Mouse (Mus musculus): ENCODE measurements around the gene Cope. TPM values are rescaled to one million over a fixed set of nuclear protein-coding genes. Genes with fewer than 3 reads are reported as not detected.

The Cope gene
- polyA plus RNA-seq, 1 experiment from 2014 or later, result 297 TPM

GRCm38 (mm10) chr8:70286737-70287136 lies 15.6 kb upstream of the Cope start:
- Histone ChIP-seq H3K27me3 (replicated peaks; ENCODE audit: insufficient read depth, low read length) (no peaks in the 10 kb centered on the region), H3K4me2 (replicated peaks; ENCODE audit: low read depth, low read length) (no peak overlapping the region), H3K27ac (ENCODE audit: low read length) (no peak overlapping the region), H3K9me3 (ENCODE audit: low read length) (no peaks in the 10 kb centered on the region), H3K4me3 (ENCODE audit: low read depth, low read length) (no peak overlapping the region), H3K36me3 (ENCODE audit: insufficient read depth, low read length) (peaks cover 16% of the 10 kb centered on the region; the same call in 1 of the 2 replicates), H3K4me1 (ENCODE audit: insufficient read depth, low read depth, low read length) (no peaks in the 10 kb centered on the region; the same call in 1 of the 2 replicates), H3K9ac (replicated peaks; ENCODE audit: low read depth) (no peak overlapping the region)
- no peak for DNase-seq (ENCODE audit: low spot score)
- WGBS, result 88% methylated on average over 8 of the region's 8 CpGs
- TF ChIP-seq EP300 (IDR thresholded peaks at IDR 0.05) (no peak), CTCF (IDR thresholded peaks at IDR 0.05) (peak; percentile 47)
- ATAC-seq, result no peak

- Histone ChIP-seq H3K4me1 (ENCODE audit: insufficient read depth, low read depth, low read length) (no peaks in the 10 kb centered on the region; the same call in 1 of the 2 replicates), H3K27ac (ENCODE audit: low read length) (no peak overlapping the region), H3K4me3 (ENCODE audit: low read depth, low read length) (no peak overlapping the region), H3K9ac (replicated peaks; ENCODE audit: low read depth) (no peak overlapping the region), H3K36me3 (ENCODE audit: insufficient read depth, low read length) (peaks cover 38% of the 10 kb centered on the region), H3K4me2 (replicated peaks; ENCODE audit: low read depth, low read length) (no peak overlapping the region), H3K27me3 (replicated peaks; ENCODE audit: insufficient read depth, low read length) (no peaks in the 10 kb centered on the region), H3K9me3 (ENCODE audit: low read length) (no peaks in the 10 kb centered on the region)
- 27% methylated on average over 5 of the region's 5 CpGs for WGBS
- ATAC-seq, result peak; percentile 88
- TF ChIP-seq EP300 (IDR thresholded peaks at IDR 0.05) (no peak), CTCF (IDR thresholded peaks at IDR 0.05) (no peak)
- peak; percentile 89 for DNase-seq (ENCODE audit: low spot score)
Measured at GRCm38 (mm10) chr8:70293988-70294405, 8.3 kb upstream of the Cope start.

DNA sequence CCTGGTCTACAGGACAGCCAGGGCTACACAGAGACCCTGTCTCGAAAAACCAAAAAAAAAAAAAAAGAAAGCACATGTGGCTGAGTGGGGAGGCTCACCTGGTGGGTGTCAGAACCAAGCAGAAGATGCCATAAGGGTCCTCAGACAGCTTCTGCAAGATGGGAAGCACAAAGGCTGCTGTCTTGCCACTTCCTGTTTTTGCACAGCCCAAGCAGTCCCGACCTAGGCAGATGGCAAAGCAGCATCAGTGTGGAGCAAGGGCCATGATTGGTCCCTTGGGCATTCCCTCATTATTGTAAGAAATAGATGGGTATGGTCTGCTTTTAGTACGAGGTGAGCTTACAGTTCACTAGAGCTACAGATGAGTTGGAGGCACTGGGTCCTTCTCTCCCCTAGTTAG lies 1.4 kb upstream of the Cope start:
- Histone ChIP-seq H3K9ac (replicated peaks; ENCODE audit: low read depth) (no peak overlapping the region), H3K27me3 (replicated peaks; ENCODE audit: insufficient read depth, low read length) (no peaks in the 10 kb centered on the region), H3K4me2 (replicated peaks; ENCODE audit: low read depth, low read length) (no peak overlapping the region), H3K4me3 (ENCODE audit: low read depth, low read length) (no peak overlapping the region), H3K9me3 (ENCODE audit: low read length) (no peaks in the 10 kb centered on the region), H3K4me1 (ENCODE audit: insufficient read depth, low read depth, low read length) (peaks cover 10% of the 10 kb centered on the region; the same call in 1 of the 2 replicates), H3K36me3 (ENCODE audit: insufficient read depth, low read length) (peaks cover 21% of the 10 kb centered on the region), H3K27ac (ENCODE audit: low read length) (no peak overlapping the region)
- WGBS, result 69% methylated on average over 3 of the region's 3 CpGs
- DNase-seq (ENCODE audit: low spot score) (no peak), ATAC-seq (no peak)
- TF ChIP-seq EP300 (IDR thresholded peaks at IDR 0.05), result no peak
- TF ChIP-seq CTCF (IDR thresholded peaks at IDR 0.05), result no peak

DNA sequence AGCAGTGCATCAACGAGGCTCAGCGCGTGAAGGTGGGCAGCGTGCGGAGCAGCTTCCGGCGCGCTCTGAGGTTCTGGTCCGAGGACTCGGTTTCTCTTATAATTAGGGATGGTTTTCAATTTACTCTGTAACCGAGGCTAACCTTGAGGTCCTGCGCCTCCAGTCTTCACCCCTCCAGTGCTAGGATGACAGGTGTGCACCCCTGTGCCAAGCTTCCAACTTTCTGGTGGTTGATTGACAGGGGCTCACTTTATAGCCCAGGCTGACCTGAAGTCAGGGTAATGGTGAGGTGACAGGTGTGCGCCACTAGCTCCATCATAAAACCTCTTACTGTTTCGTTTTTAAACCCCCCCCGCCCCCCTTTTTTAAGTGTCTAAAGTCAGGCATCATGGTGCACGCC lies 583 bp downstream of the Cope start:
- ATAC-seq, result no peak
- Histone ChIP-seq H3K36me3 (ENCODE audit: insufficient read depth, low read length) (peaks cover 22% of the 10 kb centered on the region; the same call in 1 of the 2 replicates), H3K27me3 (replicated peaks; ENCODE audit: insufficient read depth, low read length) (no peaks in the 10 kb centered on the region), H3K9me3 (ENCODE audit: low read length) (no peaks in the 10 kb centered on the region), H3K4me2 (replicated peaks; ENCODE audit: low read depth, low read length) (peak overlapping the region; percentile 83), H3K4me1 (ENCODE audit: insufficient read depth, low read depth, low read length) (peaks cover 10% of the 10 kb centered on the region; the same call in 1 of the 2 replicates), H3K4me3 (ENCODE audit: low read depth, low read length) (peak overlapping the region; percentile 89), H3K9ac (replicated peaks; ENCODE audit: low read depth) (peak overlapping the region; percentile 77), H3K27ac (ENCODE audit: low read length) (peak overlapping the region; percentile 77)
- TF ChIP-seq EP300 (IDR thresholded peaks at IDR 0.05), result no peak
- no peak for TF ChIP-seq CTCF (IDR thresholded peaks at IDR 0.05)
- DNase-seq (ENCODE audit: low spot score), result no peak
- 5% methylated on average over 16 of the region's 16 CpGs for WGBS

- DNase-seq (ENCODE audit: low spot score) (no peak), ATAC-seq (no peak)
- H3K4me2 ChIP-seq (replicated peaks; ENCODE audit: low read depth, low read length), result no peak overlapping the region
- H3K9ac ChIP-seq (replicated peaks; ENCODE audit: low read depth), result no peak overlapping the region
- no peaks in the 10 kb centered on the region for H3K4me1 ChIP-seq (ENCODE audit: insufficient read depth, low read depth, low read length)
- H3K27me3 ChIP-seq (replicated peaks; ENCODE audit: insufficient read depth, low read length), result no peaks in the 10 kb centered on the region
- H3K36me3 ChIP-seq (ENCODE audit: insufficient read depth, low read length), result peaks cover 44% of the 10 kb centered on the region
- H3K4me3 ChIP-seq (ENCODE audit: low read depth, low read length), result no peak overlapping the region
- WGBS, result 19% methylated on average over 2 of the region's 2 CpGs
- H3K9me3 ChIP-seq (ENCODE audit: low read length), result no peaks in the 10 kb centered on the region
- no peak overlapping the region for H3K27ac ChIP-seq (ENCODE audit: low read length)
- TF ChIP-seq CTCF (IDR thresholded peaks at IDR 0.05) (peak; percentile 70), EP300 (IDR thresholded peaks at IDR 0.05) (no peak)
Measured at GRCm38 (mm10) chr8:70309311-70309710, 7.0 kb downstream of the Cope start.

DNA sequence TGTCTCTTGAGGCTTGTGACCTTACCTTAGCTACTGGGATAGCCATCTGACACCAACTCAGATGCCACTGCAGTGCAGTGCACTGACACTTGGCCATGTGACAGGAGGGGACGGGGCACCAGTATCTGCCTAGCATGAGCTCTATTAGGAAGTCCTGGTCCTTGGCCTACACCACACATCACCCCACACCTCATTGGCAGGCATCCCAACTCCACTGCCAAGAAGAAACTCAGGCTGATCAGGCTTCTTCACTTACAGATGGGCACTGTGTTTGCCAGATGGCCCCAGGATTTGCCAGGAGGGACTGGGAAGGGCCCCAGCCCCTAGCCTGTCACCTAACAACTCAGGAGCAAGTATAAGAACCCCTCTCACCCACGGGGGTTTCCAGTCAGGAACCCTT lies 11.1 kb downstream of the Cope start:
- 63% methylated on average over 2 of the region's 2 CpGs for WGBS
- Histone ChIP-seq H3K9ac (replicated peaks; ENCODE audit: low read depth) (no peak overlapping the region), H3K36me3 (ENCODE audit: insufficient read depth, low read length) (peaks cover 25% of the 10 kb centered on the region), H3K27ac (ENCODE audit: low read length) (no peak overlapping the region), H3K4me1 (ENCODE audit: insufficient read depth, low read depth, low read length) (0 out of 2 replicates have a peak, but pooled peaks cover 4% of the 10 kb centered on the region), H3K27me3 (replicated peaks; ENCODE audit: insufficient read depth, low read length) (no peaks in the 10 kb centered on the region), H3K9me3 (ENCODE audit: low read length) (no peaks in the 10 kb centered on the region), H3K4me3 (ENCODE audit: low read depth, low read length) (no peak overlapping the region), H3K4me2 (replicated peaks; ENCODE audit: low read depth, low read length) (no peak overlapping the region)
- ATAC-seq (no peak), DNase-seq (ENCODE audit: low spot score) (no peak)
- TF ChIP-seq EP300 (IDR thresholded peaks at IDR 0.05) (no peak), CTCF (IDR thresholded peaks at IDR 0.05) (no peak)
